Mouse (Mus musculus): ENCODE results near the gene Phgdh. TPM values are rescaled to one million over a fixed set of nuclear protein-coding genes. Genes with fewer than 3 reads are reported as not detected.

The Phgdh gene
- polyA plus RNA-seq, 1 experiment: 125 TPM

DNA sequence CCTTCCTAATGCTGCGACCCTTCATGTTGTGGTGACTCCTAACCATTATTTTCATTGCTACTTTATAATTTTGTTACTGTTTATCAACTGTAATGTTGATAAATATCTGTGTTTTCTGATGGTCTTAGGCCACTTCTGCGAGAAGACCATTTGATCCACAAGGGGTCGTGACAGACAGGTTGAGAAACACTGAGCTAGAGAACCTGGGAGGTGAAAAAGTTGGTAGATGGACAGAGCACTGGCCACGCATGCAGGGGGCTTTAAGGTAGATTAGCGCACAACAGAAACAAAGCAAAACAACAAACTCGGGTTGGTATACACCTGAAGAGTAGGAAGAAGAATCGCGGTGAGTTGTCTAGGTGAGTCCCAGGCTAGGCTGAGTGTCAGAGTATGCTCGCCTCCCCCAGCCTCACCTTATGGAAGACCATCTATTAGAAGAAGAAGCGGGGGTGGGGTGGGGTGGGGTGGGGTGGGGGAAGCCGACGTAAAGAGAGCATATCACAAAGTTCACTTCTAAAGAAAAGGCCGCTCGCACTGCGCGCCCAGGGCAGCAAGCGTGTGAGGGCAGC lies 42.0 kb upstream of the Phgdh start:
- Histone ChIP-seq H3K27ac (ENCODE audit: insufficient read depth, low read length) (no peak overlapping the region), H3K27me3 (ENCODE audit: control insufficient read depth, insufficient read depth, low read length, poor library complexity, severe bottlenecking) (no peaks in the 10 kb centered on the region)

DNA sequence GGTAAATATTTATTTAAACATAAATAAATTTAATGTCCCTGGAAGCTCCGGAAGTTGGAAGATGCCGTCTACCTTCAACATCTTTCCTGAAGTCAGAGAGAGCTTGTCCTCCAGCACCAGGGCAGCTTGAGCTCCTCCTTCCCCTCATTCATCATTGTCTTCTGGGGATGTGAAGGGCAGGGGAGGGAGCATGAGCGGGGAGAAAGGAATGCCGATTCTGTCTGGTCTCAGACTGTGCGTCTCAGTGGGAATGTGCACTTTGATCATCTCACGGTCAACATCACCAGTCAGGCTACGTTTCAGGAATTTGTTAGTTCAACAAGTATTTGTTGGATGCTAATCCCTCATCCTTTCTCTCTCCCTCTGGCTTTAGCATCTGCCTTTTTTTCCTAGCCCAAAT lies 39.4 kb upstream of the Phgdh start:
- no peak overlapping the region for H3K9ac ChIP-seq (ENCODE audit: low read depth, poor library complexity, severe bottlenecking)
- no peak overlapping the region for H3K4me3 ChIP-seq (ENCODE audit: low read depth, low read length)
- no peak overlapping the region for H3K27ac ChIP-seq (ENCODE audit: insufficient read depth, low read length)
- no peaks in the 10 kb centered on the region for H3K27me3 ChIP-seq (ENCODE audit: control insufficient read depth, insufficient read depth, low read length, poor library complexity, severe bottlenecking)
- no peaks in the 10 kb centered on the region for H3K9me3 ChIP-seq (replicated peaks; ENCODE audit: control insufficient read depth, insufficient read depth, low read length, poor library complexity, severe bottlenecking)
- no peaks in the 10 kb centered on the region for H3K4me1 ChIP-seq (ENCODE audit: control insufficient read depth, insufficient read depth, low read length)
- TF ChIP-seq POLR2A (IDR thresholded peaks at IDR 0.05; ENCODE audit: insufficient read depth, low read length) (no peak), CTCF (IDR thresholded peaks at IDR 0.05; ENCODE audit: low read depth, low read length) (no peak), EP300 (IDR thresholded peaks at IDR 0.05; ENCODE audit: insufficient read depth, low read depth, low read length) (no peak)
- H3K36me3 ChIP-seq (ENCODE audit: control insufficient read depth, insufficient read depth, low read length, poor library complexity, severe bottlenecking): no peaks in the 10 kb centered on the region

More for the DNA sequence above, 42.0 kb upstream of the Phgdh start:
- peak overlapping the region; percentile 33 for H3K9ac ChIP-seq (ENCODE audit: low read depth, poor library complexity, severe bottlenecking)
- TF ChIP-seq CTCF (IDR thresholded peaks at IDR 0.05; ENCODE audit: low read depth, low read length) (no peak), POLR2A (IDR thresholded peaks at IDR 0.05; ENCODE audit: insufficient read depth, low read length) (no peak), EP300 (IDR thresholded peaks at IDR 0.05; ENCODE audit: insufficient read depth, low read depth, low read length) (no peak)
- no peaks in the 10 kb centered on the region for H3K9me3 ChIP-seq (replicated peaks; ENCODE audit: control insufficient read depth, insufficient read depth, low read length, poor library complexity, severe bottlenecking)
- no peaks in the 10 kb centered on the region for H3K36me3 ChIP-seq (ENCODE audit: control insufficient read depth, insufficient read depth, low read length, poor library complexity, severe bottlenecking)
- H3K4me1 ChIP-seq (ENCODE audit: control insufficient read depth, insufficient read depth, low read length): no peaks in the 10 kb centered on the region
- H3K4me3 ChIP-seq (ENCODE audit: low read depth, low read length): peak overlapping the region; percentile 89

DNA sequence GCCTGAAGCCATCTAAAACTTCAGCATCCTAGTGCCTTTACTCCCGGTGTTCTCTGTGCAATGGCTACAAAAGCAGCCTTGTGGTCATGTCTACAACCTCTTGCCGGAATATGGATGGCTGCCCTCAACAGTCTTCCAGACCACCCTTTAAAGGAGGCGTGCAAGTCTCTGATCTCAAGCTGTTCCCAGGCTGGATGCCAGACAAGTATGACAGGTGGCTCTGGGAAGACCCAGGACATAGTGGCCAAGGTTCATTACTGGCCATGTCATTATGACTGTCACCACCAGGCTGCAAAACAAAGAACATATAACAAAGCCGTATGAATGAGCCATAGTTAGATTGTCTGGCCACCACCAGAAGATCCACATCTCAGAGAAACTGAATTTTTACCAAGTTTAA lies 38.5 kb upstream of the Phgdh start:
- Histone ChIP-seq H3K4me3 (ENCODE audit: low read depth, low read length) (no peak overlapping the region), H3K27me3 (ENCODE audit: control insufficient read depth, insufficient read depth, low read length, poor library complexity, severe bottlenecking) (no peaks in the 10 kb centered on the region), H3K9ac (ENCODE audit: low read depth, poor library complexity, severe bottlenecking) (no peak overlapping the region), H3K36me3 (ENCODE audit: control insufficient read depth, insufficient read depth, low read length, poor library complexity, severe bottlenecking) (no peaks in the 10 kb centered on the region), H3K9me3 (replicated peaks; ENCODE audit: control insufficient read depth, insufficient read depth, low read length, poor library complexity, severe bottlenecking) (no peaks in the 10 kb centered on the region), H3K4me1 (ENCODE audit: control insufficient read depth, insufficient read depth, low read length) (no peaks in the 10 kb centered on the region), H3K27ac (ENCODE audit: insufficient read depth, low read length) (no peak overlapping the region)
- TF ChIP-seq CTCF (IDR thresholded peaks at IDR 0.05; ENCODE audit: low read depth, low read length): no peak
- no peak for TF ChIP-seq EP300 (IDR thresholded peaks at IDR 0.05; ENCODE audit: insufficient read depth, low read depth, low read length)
- TF ChIP-seq POLR2A (IDR thresholded peaks at IDR 0.05; ENCODE audit: insufficient read depth, low read length): no peak

DNA sequence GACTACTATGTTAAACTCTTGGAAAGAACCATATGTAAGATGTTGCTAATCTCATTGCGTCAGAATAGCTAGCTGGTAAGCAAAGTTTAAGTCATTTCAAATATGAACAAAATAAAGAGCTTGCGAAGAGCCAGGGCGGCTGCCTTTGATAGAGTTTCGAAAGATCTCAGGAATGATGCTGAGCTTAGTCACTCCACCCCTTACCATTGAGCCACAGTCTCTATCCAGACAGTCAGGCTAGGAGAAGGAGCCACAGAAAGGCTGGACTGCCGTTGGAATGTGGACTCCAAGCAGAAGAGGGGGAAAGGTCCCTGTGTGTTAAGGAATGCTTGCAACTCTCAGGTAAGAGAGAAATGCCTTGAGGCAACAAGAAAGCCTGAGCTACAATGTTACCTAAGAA lies 35.2 kb upstream of the Phgdh start:
- Histone ChIP-seq H3K27me3 (ENCODE audit: control insufficient read depth, insufficient read depth, low read length, poor library complexity, severe bottlenecking) (no peaks in the 10 kb centered on the region), H3K36me3 (ENCODE audit: control insufficient read depth, insufficient read depth, low read length, poor library complexity, severe bottlenecking) (no peaks in the 10 kb centered on the region), H3K4me1 (ENCODE audit: control insufficient read depth, insufficient read depth, low read length) (no peaks in the 10 kb centered on the region), H3K27ac (ENCODE audit: insufficient read depth, low read length) (no peak overlapping the region), H3K9ac (ENCODE audit: low read depth, poor library complexity, severe bottlenecking) (no peak overlapping the region), H3K4me3 (ENCODE audit: low read depth, low read length) (no peak overlapping the region), H3K9me3 (replicated peaks; ENCODE audit: control insufficient read depth, insufficient read depth, low read length, poor library complexity, severe bottlenecking) (0 out of 2 replicates have a peak, but pooled peaks cover 2% of the 10 kb centered on the region)
- TF ChIP-seq CTCF (IDR thresholded peaks at IDR 0.05; ENCODE audit: low read depth, low read length) (no peak), POLR2A (IDR thresholded peaks at IDR 0.05; ENCODE audit: insufficient read depth, low read length) (no peak), EP300 (IDR thresholded peaks at IDR 0.05; ENCODE audit: insufficient read depth, low read depth, low read length) (no peak)

DNA sequence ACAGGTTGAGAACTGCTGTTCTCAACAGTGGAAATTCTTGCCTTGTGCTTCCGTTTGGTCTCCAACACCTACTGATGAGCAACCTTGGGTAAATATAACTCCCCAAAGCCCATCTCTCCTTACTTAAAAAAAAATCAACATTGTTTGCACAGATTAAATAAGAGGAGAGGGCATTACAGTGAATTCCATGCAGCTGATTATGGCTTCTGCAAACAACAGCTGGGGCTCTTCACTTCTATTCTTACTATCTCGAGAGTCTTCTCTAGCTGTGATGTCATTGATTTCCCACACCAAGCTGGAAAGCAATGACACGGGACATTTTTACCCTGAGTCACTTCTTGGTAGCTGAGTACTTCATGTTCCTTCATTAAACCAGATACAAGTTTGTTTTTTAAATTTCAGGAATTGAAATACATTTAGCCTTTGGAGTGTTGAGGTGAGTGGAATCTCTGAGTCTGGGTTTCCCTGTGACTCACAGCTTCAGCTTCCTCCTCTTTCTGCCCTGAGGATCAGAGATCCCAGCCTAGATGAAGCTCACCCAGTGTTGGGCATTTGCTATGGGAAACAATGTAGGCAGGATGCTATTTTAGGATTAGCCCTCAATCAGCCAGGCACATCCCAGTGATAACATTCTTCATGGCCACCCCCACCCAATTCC lies 34.4 kb upstream of the Phgdh start:
- H3K4me3 ChIP-seq (ENCODE audit: low read depth, low read length): no peak overlapping the region
- H3K9me3 ChIP-seq (replicated peaks; ENCODE audit: control insufficient read depth, insufficient read depth, low read length, poor library complexity, severe bottlenecking): 0 out of 2 replicates have a peak, but pooled peaks cover 2% of the 10 kb centered on the region
- H3K36me3 ChIP-seq (ENCODE audit: control insufficient read depth, insufficient read depth, low read length, poor library complexity, severe bottlenecking): no peaks in the 10 kb centered on the region
- no peak overlapping the region for H3K27ac ChIP-seq (ENCODE audit: insufficient read depth, low read length)
- no peaks in the 10 kb centered on the region for H3K4me1 ChIP-seq (ENCODE audit: control insufficient read depth, insufficient read depth, low read length)
- H3K27me3 ChIP-seq (ENCODE audit: control insufficient read depth, insufficient read depth, low read length, poor library complexity, severe bottlenecking): no peaks in the 10 kb centered on the region
- no peak overlapping the region for H3K9ac ChIP-seq (ENCODE audit: low read depth, poor library complexity, severe bottlenecking)
- TF ChIP-seq EP300 (IDR thresholded peaks at IDR 0.05; ENCODE audit: insufficient read depth, low read depth, low read length): no peak
- TF ChIP-seq POLR2A (IDR thresholded peaks at IDR 0.05; ENCODE audit: insufficient read depth, low read length): no peak
- no peak for TF ChIP-seq CTCF (IDR thresholded peaks at IDR 0.05; ENCODE audit: low read depth, low read length)

DNA sequence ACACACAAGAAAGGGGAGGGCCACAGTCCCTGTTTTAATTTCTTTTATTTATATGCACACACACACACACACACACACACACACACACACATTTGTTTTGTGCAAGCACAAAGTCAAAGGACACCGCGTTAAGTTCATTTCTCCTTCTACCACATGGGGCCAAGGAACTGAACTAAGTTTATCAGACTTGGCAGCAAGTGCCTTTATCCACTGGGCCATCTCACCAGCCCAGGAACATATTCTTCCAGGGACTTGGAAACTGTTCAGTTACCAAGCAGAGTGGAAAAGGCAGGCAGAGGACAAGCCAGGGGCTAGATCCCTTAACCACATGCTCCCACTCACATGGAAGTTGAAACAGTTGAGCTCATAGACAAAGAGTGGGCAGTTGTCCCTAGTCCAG lies 29.0 kb upstream of the Phgdh start:
- Histone ChIP-seq H3K36me3 (ENCODE audit: control insufficient read depth, insufficient read depth, low read length, poor library complexity, severe bottlenecking) (no peaks in the 10 kb centered on the region), H3K9me3 (replicated peaks; ENCODE audit: control insufficient read depth, insufficient read depth, low read length, poor library complexity, severe bottlenecking) (0 out of 2 replicates have a peak, but pooled peaks cover 2% of the 10 kb centered on the region)

More for the DNA sequence above, 29.0 kb upstream of the Phgdh start:
- TF ChIP-seq POLR2A (IDR thresholded peaks at IDR 0.05; ENCODE audit: insufficient read depth, low read length): no peak
- TF ChIP-seq EP300 (IDR thresholded peaks at IDR 0.05; ENCODE audit: insufficient read depth, low read depth, low read length): no peak
- no peak for TF ChIP-seq CTCF (IDR thresholded peaks at IDR 0.05; ENCODE audit: low read depth, low read length)
- Histone ChIP-seq H3K9ac (ENCODE audit: low read depth, poor library complexity, severe bottlenecking) (no peak overlapping the region), H3K27ac (ENCODE audit: insufficient read depth, low read length) (no peak overlapping the region), H3K4me1 (ENCODE audit: control insufficient read depth, insufficient read depth, low read length) (no peaks in the 10 kb centered on the region), H3K27me3 (ENCODE audit: control insufficient read depth, insufficient read depth, low read length, poor library complexity, severe bottlenecking) (no peaks in the 10 kb centered on the region), H3K4me3 (ENCODE audit: low read depth, low read length) (no peak overlapping the region)

Data from ES-Bruce4 (cell line).